Mouse (Mus musculus) megakaryocyte, embryonic 14.5 days (primary cell): ENCODE results near the gene B3galnt1. TPM values are rescaled to one million over a fixed set of nuclear protein-coding genes. Genes with fewer than 3 reads are reported as not detected.

Experiments used
- H3K27me3 ChIP-seq: replicated peaks from 2 replicates; pipeline ENCODE3; 2012; ENCODE audit warnings: inconsistent platforms
- H3K36me3 ChIP-seq: replicated peaks from 2 replicates; pipeline ENCODE3; 2012; ENCODE audit warnings: low read length, inconsistent platforms, mixed read lengths
- H3K4me1 ChIP-seq: 2 replicates; pipeline ENCODE4 v1.6.1; 2012; ENCODE audit warnings: inconsistent platforms
- H3K4me3 ChIP-seq: replicated peaks from 2 replicates; pipeline ENCODE3; 2012; ENCODE audit warnings: moderate library complexity, mild to moderate bottlenecking, inconsistent platforms
- H3K9me3 ChIP-seq: 2 replicates; pipeline ENCODE4 v1.6.1; 2012; ENCODE audit warnings: inconsistent platforms
- FLI1 ChIP-seq: IDR thresholded peaks from 2 replicates; pipeline ENCODE4 v1.6.1; 2012; ENCODE audit warnings: low read length, inconsistent platforms, mixed read lengths
- GATA1 ChIP-seq: IDR thresholded peaks from 3 replicates; pipeline ENCODE4 v1.6.1; 2012; ENCODE audit warnings: mixed read lengths, low read length, inconsistent platforms, borderline replicate concordance
- polyA plus RNA-seq: library from polyadenylated mRNA; stranded (reverse); fragments of >175 nt; gene quantifications from 2 replicates; pipeline ENCODE4 v1.2.3, GENCODE M21; 2012; ENCODE audit warnings: low replicate concordance; ENCODE audit not compliant: insufficient read depth

Gene B3galnt1
- polyA plus RNA-seq, 1 experiment: 0.32 TPM

GRCm38 (mm10) chr3:69563406-69563805 lies 35.4 kb downstream of the B3galnt1 start:
- H3K36me3 ChIP-seq: no peaks in the 10 kb centered on the region
- TF ChIP-seq FLI1: no peak
- no peak for TF ChIP-seq GATA1
- H3K27me3 ChIP-seq: no peaks in the 10 kb centered on the region
- H3K9me3 ChIP-seq: no peaks in the 10 kb centered on the region
- H3K4me3 ChIP-seq: no peak overlapping the region
- H3K4me1 ChIP-seq: no peaks in the 10 kb centered on the region

DNA sequence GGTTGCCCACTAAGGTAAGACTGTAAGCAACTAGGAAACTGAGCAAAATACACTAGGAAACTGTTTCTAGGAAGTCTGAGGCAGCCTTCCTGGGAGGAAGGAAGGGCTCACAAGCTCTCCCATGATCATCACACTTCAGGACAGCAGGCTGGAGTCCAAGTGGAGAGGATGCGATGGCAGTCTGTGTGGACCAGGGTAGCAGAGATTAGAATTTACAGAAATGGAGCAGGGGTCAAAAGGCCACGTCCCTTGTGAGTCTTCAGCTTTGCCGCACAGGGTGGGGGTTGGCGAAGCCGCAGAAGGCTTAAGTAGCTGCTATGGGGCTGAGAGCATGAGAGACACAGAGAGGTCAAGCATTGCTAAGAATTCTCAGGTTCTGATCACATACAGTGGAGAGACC lies 37.1 kb downstream of the B3galnt1 start:
- no peak for TF ChIP-seq FLI1
- no peak for TF ChIP-seq GATA1
- no peaks in the 10 kb centered on the region for H3K36me3 ChIP-seq
- no peak overlapping the region for H3K4me3 ChIP-seq
- H3K9me3 ChIP-seq: no peaks in the 10 kb centered on the region
- no peaks in the 10 kb centered on the region for H3K4me1 ChIP-seq
- H3K27me3 ChIP-seq: no peaks in the 10 kb centered on the region

DNA sequence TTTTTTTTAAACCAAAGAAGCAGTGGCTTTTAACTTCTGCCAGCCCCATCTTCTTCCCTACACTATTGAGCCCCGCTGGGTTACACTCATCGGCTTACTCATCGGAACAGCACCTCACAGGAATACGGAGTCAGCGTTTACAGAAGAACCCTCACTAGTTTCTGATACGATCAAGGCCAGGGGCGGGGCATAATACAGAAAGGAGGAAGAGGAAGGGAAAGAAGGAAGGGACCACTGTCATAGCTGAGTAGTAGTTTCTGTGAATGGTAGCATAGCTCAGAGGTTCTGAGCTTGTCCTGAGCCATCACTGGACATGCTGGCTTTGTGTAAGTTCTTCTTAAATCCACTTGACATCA lies 38.8 kb downstream of the B3galnt1 start:
- no peaks in the 10 kb centered on the region for H3K36me3 ChIP-seq
- no peaks in the 10 kb centered on the region for H3K4me1 ChIP-seq
- TF ChIP-seq GATA1: no peak
- no peak for TF ChIP-seq FLI1

DNA sequence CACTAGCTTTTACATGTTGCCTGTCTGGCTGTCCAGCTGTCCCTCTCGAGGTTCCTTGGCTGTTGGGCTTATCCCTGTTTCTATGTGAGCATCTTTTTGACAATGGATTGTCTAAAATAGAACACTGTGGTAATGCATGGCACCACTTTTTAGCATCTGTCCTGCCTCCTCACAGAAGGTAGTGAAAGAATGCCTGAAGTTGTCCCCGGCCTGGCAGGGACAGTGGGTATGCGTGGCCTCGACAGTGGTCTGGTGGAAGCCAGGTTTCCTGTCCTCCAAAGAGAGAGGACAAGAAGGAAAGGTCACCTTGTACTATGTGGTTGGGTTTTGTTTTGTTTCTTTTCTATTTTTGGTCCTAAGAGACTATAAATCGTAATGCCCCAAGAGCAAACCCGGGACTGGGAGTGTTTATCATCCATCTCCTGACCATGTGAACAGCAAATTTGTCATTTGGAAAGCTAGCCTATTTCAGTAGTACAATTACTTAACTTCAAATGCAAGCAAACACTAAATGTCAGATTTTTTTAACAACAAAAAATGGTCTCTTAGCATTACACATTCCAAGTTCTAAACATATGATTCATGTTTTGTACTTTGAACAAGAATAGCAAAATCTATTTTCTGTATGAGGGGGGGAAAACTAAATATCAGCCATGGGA lies 39.3 kb downstream of the B3galnt1 start:
- Histone ChIP-seq H3K4me3 (no peak overlapping the region), H3K27me3 (no peaks in the 10 kb centered on the region), H3K9me3 (no peaks in the 10 kb centered on the region), H3K4me1 (no peaks in the 10 kb centered on the region), H3K36me3 (no peaks in the 10 kb centered on the region)
- TF ChIP-seq FLI1 (no peak), GATA1 (no peak)

More for the DNA sequence above, 38.8 kb downstream of the B3galnt1 start:
- Histone ChIP-seq H3K4me3 (no peak overlapping the region), H3K27me3 (no peaks in the 10 kb centered on the region), H3K9me3 (no peaks in the 10 kb centered on the region)

GRCm38 (mm10) chr3:69556092-69556778 lies 42.5 kb downstream of the B3galnt1 start:
- H3K4me3 ChIP-seq: no peak overlapping the region
- TF ChIP-seq FLI1 (no peak), GATA1 (no peak)
- no peaks in the 10 kb centered on the region for H3K36me3 ChIP-seq
- H3K27me3 ChIP-seq: no peaks in the 10 kb centered on the region
- H3K4me1 ChIP-seq: no peaks in the 10 kb centered on the region
- no peaks in the 10 kb centered on the region for H3K9me3 ChIP-seq

GRCm38 (mm10) chr3:69555511-69555910 lies 43.2 kb downstream of the B3galnt1 start:
- Histone ChIP-seq H3K4me3 (no peak overlapping the region), H3K27me3 (no peaks in the 10 kb centered on the region), H3K36me3 (no peaks in the 10 kb centered on the region), H3K9me3 (no peaks in the 10 kb centered on the region), H3K4me1 (no peaks in the 10 kb centered on the region)
- no peak for TF ChIP-seq GATA1
- TF ChIP-seq FLI1: no peak

DNA sequence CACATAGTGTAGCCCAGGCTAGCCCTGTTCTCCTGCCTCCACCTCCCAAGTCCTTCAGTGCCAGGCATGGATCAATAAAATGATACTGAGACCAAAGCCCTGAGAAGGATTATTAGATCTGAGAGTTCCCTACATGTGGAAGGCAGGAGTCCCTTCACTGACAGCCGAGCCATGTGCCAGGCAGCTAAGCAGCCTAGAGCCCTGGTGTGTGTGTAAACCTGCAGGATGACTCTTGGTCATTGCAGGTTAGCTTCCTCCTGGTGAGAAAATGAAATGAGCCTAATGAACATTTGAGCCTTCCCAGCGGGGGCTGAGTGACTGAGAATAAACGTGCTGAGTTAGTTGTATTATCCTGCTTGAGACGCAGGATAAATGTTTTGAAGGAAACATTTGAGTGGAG lies 49.2 kb downstream of the B3galnt1 start:
- H3K4me3 ChIP-seq: no peak overlapping the region
- TF ChIP-seq GATA1 (no peak), FLI1 (no peak)
- no peaks in the 10 kb centered on the region for H3K4me1 ChIP-seq
- peaks cover 5% of the 10 kb centered on the region; the same call in 1 of the 2 replicates for H3K9me3 ChIP-seq
- no peaks in the 10 kb centered on the region for H3K27me3 ChIP-seq
- H3K36me3 ChIP-seq: no peaks in the 10 kb centered on the region

- H3K27me3 ChIP-seq: no peaks in the 10 kb centered on the region
- TF ChIP-seq FLI1: no peak
- H3K4me1 ChIP-seq: no peaks in the 10 kb centered on the region
- H3K36me3 ChIP-seq: no peaks in the 10 kb centered on the region
- peaks cover 5% of the 10 kb centered on the region; the same call in 1 of the 2 replicates for H3K9me3 ChIP-seq
- no peak overlapping the region for H3K4me3 ChIP-seq
These were observed 49.9 kb downstream of the B3galnt1 start for GRCm38 (mm10) chr3:69548704-69549455.

DNA sequence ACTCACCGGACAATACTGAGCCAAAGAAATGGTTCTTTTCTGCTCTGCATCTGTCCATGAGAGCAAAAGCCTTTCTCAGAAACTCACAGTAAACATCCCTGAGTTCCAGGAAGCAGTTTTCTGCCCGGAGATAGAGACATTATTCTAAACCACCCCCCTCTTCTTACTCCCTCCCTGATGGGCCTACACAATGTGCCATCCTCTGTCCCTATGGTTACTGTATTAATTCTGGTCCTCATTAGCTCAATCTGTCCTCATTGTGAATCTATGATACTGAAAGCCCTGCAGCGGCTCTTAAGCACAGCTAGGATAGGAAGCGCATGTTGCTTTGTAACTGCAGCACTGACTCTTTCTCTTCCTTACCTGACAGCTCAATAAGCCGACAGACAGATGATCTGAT lies 53.7 kb downstream of the B3galnt1 start:
- H3K9me3 ChIP-seq: peaks cover 5% of the 10 kb centered on the region; the same call in 1 of the 2 replicates
- H3K27me3 ChIP-seq: no peaks in the 10 kb centered on the region
- no peak overlapping the region for H3K4me3 ChIP-seq
- no peaks in the 10 kb centered on the region for H3K4me1 ChIP-seq
- no peak for TF ChIP-seq GATA1
- TF ChIP-seq FLI1: no peak
- no peaks in the 10 kb centered on the region for H3K36me3 ChIP-seq

DNA sequence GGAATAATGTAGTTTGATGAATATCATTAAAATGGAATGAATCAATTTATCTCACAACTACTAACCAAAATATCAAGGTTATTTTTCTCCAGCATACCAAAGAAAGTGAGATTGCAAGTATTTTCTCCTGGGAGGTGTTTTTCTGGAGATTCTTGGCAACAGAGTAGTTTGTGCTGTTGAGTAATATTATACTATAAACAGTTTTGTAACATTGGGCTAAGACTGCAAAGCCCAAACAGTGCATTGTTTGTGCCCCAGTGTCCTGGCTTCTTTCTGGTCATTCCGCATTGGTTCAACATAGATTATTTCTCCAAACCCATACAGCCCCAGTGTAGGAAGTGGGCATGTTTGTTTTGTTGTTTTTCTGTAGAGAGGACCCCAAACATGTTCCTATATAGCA lies 55.0 kb downstream of the B3galnt1 start:
- H3K9me3 ChIP-seq: no peaks in the 10 kb centered on the region
- no peaks in the 10 kb centered on the region for H3K27me3 ChIP-seq
- no peaks in the 10 kb centered on the region for H3K4me1 ChIP-seq
- TF ChIP-seq FLI1 (no peak), GATA1 (no peak)
- H3K36me3 ChIP-seq: no peaks in the 10 kb centered on the region
- H3K4me3 ChIP-seq: no peak overlapping the region
